Mouse (Mus musculus): ENCODE data around the gene Olfr96. TPM values are rescaled to one million over a fixed set of nuclear protein-coding genes. Genes with fewer than 3 reads are reported as not detected.

Gene Olfr96
- polyA plus RNA-seq, 1 experiment from 2014 or later: not detected

Other genes with a start within 250 kb of the Olfr96 start
- 0.43 and 0.57 TPM in 2 replicates for gene 2410137M14Rik, start 238.9 kb upstream of the Olfr96 start, polyA plus RNA-seq (2015; fragmentation: Nextera tagmentation; extraction: Ambion mirVana)
- 3.9 TPM in 2 replicates for gene H2-M5, start 230.6 kb upstream of the Olfr96 start, polyA plus RNA-seq (2015; fragmentation: Nextera tagmentation; extraction: Ambion mirVana)
- 262 and 272 TPM in 2 replicates for gene Zfp57, start 219.0 kb upstream of the Olfr96 start, polyA plus RNA-seq (2015; fragmentation: Nextera tagmentation; extraction: Ambion mirVana)
- gene Mog, start 196.7 kb upstream of the Olfr96 start, polyA plus RNA-seq (2015; fragmentation: Nextera tagmentation; extraction: Ambion mirVana): 1.6 TPM in 2 replicates
- 46.7 and 53.2 TPM in 2 replicates for gene Gabbr1, start 174.2 kb upstream of the Olfr96 start, polyA plus RNA-seq (2015; fragmentation: Nextera tagmentation; extraction: Ambion mirVana)
- not detected in 2 replicates for gene Olfr90, start 131.6 kb upstream of the Olfr96 start, polyA plus RNA-seq (2015; fragmentation: Nextera tagmentation; extraction: Ambion mirVana)
- not detected in 2 replicates for gene Olfr91, start 121.9 kb upstream of the Olfr96 start, polyA plus RNA-seq (2015; fragmentation: Nextera tagmentation; extraction: Ambion mirVana)
- gene Olfr92, start 100.1 kb upstream of the Olfr96 start, polyA plus RNA-seq (2015; fragmentation: Nextera tagmentation; extraction: Ambion mirVana): not detected in 2 replicates
- gene Olfr93, start 58.7 kb upstream of the Olfr96 start, polyA plus RNA-seq (2015; fragmentation: Nextera tagmentation; extraction: Ambion mirVana): not detected in 2 replicates
- not detected in 2 replicates for gene Ubd, start 26.3 kb upstream of the Olfr96 start, polyA plus RNA-seq (2015; fragmentation: Nextera tagmentation; extraction: Ambion mirVana)
- gene Olfr94, start 19.2 kb upstream of the Olfr96 start, polyA plus RNA-seq (2015; fragmentation: Nextera tagmentation; extraction: Ambion mirVana): not detected in 2 replicates
- not detected in 2 replicates for gene Olfr95, start 7.0 kb upstream of the Olfr96 start, polyA plus RNA-seq (2015; fragmentation: Nextera tagmentation; extraction: Ambion mirVana)
- not detected in 2 replicates for gene Olfr97, start 17.2 kb downstream of the Olfr96 start, polyA plus RNA-seq (2015; fragmentation: Nextera tagmentation; extraction: Ambion mirVana)
- not detected in 2 replicates for gene Olfr98, start 43.6 kb downstream of the Olfr96 start, polyA plus RNA-seq (2015; fragmentation: Nextera tagmentation; extraction: Ambion mirVana)
- 0.54 and 1.1 TPM in 2 replicates for gene H2-M3, start 50.1 kb downstream of the Olfr96 start, polyA plus RNA-seq (2015; fragmentation: Nextera tagmentation; extraction: Ambion mirVana)
- not detected in 2 replicates for gene Olfr99, start 63.3 kb downstream of the Olfr96 start, polyA plus RNA-seq (2015; fragmentation: Nextera tagmentation; extraction: Ambion mirVana)
- not detected in 2 replicates for gene Olfr101, start 84.2 kb downstream of the Olfr96 start, polyA plus RNA-seq (2015; fragmentation: Nextera tagmentation; extraction: Ambion mirVana)
- not detected in 2 replicates for gene Olfr102, start 96.9 kb downstream of the Olfr96 start, polyA plus RNA-seq (2015; fragmentation: Nextera tagmentation; extraction: Ambion mirVana)
- not detected in 2 replicates for gene Olfr103, start 119.6 kb downstream of the Olfr96 start, polyA plus RNA-seq (2015; fragmentation: Nextera tagmentation; extraction: Ambion mirVana)
- not detected in 2 replicates for gene Olfr104-ps, start 139.4 kb downstream of the Olfr96 start, polyA plus RNA-seq (2015; fragmentation: Nextera tagmentation; extraction: Ambion mirVana)
- gene Olfr105-ps, start 158.9 kb downstream of the Olfr96 start, polyA plus RNA-seq (2015; fragmentation: Nextera tagmentation; extraction: Ambion mirVana): not detected in 2 replicates
- gene Olfr106-ps, start 170.2 kb downstream of the Olfr96 start, polyA plus RNA-seq (2015; fragmentation: Nextera tagmentation; extraction: Ambion mirVana): not detected in 2 replicates
- not detected in 2 replicates for gene Olfr107, start 179.1 kb downstream of the Olfr96 start, polyA plus RNA-seq (2015; fragmentation: Nextera tagmentation; extraction: Ambion mirVana)
- not detected in 2 replicates for gene Olfr108, start 225.3 kb downstream of the Olfr96 start, polyA plus RNA-seq (2015; fragmentation: Nextera tagmentation; extraction: Ambion mirVana)
- gene Olfr109, start 238.8 kb downstream of the Olfr96 start, polyA plus RNA-seq (2015; fragmentation: Nextera tagmentation; extraction: Ambion mirVana): not detected in 2 replicates

Measured in midbrain, embryonic 13.5 days (tissue).